Mouse (Mus musculus) heart, postnatal 0 days (tissue): ENCODE results near the gene Fcer2a.

Source experiments
- CTCF ChIP-seq: IDR thresholded peaks from 2 replicates; pipeline ENCODE4 v1.5.1; 2016; ENCODE audit warnings: antibody characterized with exemption, control low read depth, low read depth
- EP300 ChIP-seq: IDR thresholded peaks from 2 replicates; pipeline ENCODE4 v1.6.1; 2016; ENCODE audit warnings: antibody characterized with exemption, low read depth

GRCm38 (mm10) chr8:3678831-3679230 lies 15.1 kb downstream of the Fcer2a start:
- TF ChIP-seq CTCF (no peak), EP300 (no peak)
